Mouse (Mus musculus) mature B cell (primary cell): ENCODE measurements around the gene Vgll4.

Experiments used
- in situ Hi-C: fragments of 300-500 bp; cut with MboI; formaldehyde crosslinking; loops from 2 replicates; pipeline ENCODE4 v1.14.3; 2019

Vgll4 gene

DNA sequence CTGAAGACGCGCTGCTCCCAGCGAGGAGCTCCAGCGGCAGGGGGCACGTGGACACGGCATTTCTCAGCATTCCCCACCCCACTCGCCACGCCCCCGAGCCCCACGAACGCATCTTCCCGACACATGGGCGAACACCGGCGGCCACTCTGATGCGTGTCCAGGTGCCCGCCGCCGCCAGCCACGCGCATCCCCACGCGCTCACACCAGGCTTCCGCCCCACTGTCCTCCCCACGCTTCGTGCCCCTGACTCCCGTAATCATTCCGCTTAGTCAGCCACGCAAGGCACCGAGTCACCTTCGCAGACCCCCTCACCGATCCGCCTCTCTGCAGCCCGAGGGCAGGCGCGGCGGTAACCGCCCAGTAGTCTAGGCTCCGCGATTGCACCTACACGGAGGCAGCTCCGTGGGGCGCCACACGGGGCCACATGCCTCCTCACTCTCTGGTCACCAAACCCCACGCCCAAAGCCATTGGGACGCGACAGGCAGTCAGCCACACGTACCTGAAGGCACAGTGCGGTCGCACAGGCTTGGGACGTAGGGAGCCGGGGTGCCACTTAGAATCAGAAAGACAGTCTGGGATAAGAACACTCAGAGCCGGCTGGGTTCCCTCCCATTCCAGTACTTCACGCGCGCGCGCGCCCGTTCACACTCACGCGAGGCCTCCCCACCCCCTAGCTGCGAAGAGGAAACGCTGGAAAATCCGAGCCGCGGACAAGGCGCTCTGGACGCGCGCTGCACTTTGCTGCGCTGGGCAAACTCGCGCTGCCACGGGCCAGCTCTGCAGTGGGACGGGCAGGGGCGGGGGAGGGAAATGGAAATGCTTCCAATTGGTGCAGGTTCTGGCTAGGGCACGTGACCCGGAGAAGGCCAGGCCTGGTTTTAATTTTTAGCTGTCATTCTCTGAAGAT lies at the start of gene Vgll4:
Vgll4 (minus strand) TSS at position 782 of the 908 bp plus-strand sequence.
- in situ Hi-C loops: no loop called here

DNA sequence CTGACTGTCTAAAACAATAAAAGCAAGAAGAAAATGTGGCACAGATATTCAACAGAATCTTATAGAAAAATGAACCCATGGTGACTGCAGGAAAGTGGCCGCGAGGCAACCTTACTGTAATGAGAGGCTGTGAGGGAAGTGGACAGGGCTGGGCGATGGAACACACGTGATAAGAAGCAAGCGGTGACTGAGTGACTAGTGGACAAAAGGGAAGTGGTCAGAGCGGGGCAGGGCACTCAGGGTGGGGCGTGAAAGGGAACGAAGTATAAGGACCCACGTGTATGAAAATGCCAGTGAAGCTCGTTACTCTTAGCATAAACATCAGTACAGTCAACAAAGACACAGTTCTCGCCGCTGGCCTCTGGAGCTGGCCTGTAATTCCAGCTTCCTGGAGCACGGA lies 45.7 kb upstream of the Vgll4 start:
- in situ Hi-C loops: no loop called here

DNA sequence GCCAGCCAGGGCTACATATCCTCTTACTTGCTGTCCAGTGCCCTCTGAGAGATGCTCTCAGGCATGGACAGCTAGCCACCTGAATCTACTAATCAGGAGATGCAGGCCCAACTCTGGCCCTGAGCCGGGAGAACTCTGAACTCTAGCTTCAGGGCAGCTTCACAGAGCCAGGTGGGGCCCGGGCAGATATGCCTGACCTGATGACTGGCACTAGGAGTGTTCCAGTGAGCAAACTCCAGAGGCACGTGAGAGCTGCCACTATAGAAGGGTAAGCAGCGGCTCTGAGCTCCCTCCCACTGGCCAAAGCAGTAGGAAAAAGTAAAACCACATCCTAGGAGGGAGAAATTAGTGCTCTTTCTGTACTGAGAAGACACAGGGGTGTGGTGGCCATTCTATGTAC lies 43.8 kb upstream of the Vgll4 start:
- in situ Hi-C loops: no loop called here

DNA sequence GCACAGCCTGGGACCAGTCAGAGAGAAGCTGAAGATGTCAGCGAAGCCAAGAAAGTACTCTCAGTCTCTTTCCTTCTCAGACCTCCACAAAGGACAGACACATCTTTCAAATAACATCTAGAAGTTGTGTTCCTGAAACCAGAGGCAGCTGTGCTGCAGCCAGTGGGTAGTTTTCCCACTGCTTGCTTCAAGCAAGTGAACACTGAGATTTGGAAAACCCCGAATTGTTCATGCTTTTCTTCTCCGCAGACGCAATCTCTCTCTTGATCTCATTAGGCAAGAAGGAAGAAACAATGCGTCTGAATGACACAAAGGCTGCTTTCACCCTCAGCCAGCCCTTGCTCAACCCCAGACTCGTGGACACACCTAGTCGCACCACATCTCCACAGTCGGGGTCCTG lies 42.0 kb upstream of the Vgll4 start:
- in situ Hi-C loops: no loop called here

DNA sequence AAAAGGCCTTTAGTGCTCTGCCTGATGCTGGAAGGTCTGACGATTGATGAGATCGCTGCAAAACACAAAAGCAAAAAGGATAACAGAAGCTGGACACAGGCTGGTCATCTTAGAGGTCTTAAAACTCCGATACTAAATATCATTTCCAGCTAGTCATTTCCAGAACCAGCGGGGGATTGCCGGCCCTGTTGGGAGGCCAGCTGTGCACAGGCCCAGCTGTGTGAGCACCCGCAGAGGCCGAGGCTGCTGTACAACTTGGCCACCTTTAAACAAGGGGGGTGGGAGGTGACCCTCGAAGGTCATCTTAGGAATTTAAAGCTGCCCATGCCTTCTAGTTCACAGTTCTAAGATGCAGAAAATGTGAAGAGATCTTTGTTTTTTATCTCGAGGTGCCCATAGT lies 41.0 kb upstream of the Vgll4 start:
- in situ Hi-C loops: no loop called here

DNA sequence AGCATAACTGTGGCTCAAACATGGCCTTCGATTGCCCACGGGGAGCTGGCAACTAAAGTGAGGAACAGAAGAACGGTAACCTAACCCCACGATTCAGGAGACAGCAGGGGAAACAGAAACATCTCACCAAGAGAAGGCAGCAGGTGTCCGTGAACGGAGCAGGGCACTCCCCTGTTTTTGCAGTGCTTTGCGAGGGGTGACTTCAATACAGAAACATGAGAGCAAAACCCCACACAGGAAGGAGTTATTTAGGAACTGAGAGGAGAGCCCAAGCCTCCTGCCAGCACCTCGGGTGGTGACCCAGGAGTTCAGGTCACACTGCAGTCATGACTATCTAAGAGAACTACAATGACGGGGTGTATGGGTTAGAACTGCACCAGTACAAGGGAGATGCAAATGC lies 40.5 kb upstream of the Vgll4 start:
- in situ Hi-C loops: no loop called here

DNA sequence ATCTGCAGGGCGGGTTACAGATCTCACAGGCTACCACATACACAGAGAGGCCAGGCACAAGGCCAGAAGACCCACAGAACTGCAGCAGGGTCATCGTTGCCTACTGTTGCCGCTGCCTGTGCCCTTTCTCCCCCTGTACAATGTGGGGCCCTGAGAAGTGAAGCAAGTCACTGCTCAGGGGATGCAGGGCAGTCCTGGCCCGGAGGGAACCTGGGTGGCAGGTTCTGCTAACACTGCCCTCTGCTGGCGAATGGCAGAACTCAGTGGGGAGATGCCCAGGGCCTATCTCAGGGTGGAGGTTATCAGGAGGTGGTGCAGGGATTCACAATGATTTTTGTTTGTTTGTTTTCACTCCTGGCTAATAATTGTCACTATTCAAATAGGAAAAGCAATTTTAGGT lies 37.9 kb upstream of the Vgll4 start:
- in situ Hi-C loops: loop anchor here (10.0 kb wide), 1 partner anchor 73 kb away; no protein-coding TSS in a partner anchor

DNA sequence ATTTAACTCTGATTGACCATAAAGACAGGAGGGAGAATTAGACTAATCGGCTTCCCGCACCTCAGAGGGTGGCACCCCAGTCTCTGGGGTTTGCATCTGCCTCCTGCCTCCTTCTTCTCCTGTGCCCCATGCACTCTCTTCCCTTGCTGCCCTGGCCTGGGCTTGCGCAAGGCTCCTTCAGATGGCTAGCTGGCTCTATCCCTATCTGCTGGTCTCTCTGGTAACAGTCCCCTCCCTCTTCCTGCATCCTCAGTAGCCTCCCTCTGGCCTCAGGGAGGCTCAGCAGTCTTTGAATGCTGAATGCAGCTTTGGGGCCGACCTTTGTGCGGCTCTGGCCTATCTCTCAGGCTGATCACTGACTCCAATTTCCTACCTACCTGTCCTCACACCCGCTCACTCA lies 37.2 kb upstream of the Vgll4 start:
- in situ Hi-C loops: loop anchor here (10.0 kb wide), 1 partner anchor 72 kb away; no protein-coding TSS in a partner anchor

DNA sequence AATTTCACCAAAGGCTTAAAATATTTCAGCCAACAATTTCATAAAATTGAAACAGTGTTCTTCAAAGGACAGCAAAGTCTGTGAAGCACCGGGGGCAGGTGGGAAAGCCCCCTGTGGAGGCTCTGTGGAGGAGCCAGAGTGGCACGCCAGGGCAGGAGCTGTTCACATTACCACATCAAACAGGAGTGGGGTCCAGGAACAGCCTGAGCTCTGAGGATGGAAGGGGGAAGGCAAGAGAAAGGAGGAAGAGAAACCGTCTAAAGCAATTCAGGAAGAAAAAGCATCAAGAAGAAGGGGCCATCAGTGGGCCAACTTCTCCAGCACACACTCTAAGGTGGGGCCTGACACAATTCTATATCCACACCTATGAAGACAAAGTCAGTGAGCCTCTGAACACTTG lies 36.3 kb upstream of the Vgll4 start:
- in situ Hi-C loops: loop anchor here (10.0 kb wide), 1 partner anchor 71 kb away; no protein-coding TSS in a partner anchor

DNA sequence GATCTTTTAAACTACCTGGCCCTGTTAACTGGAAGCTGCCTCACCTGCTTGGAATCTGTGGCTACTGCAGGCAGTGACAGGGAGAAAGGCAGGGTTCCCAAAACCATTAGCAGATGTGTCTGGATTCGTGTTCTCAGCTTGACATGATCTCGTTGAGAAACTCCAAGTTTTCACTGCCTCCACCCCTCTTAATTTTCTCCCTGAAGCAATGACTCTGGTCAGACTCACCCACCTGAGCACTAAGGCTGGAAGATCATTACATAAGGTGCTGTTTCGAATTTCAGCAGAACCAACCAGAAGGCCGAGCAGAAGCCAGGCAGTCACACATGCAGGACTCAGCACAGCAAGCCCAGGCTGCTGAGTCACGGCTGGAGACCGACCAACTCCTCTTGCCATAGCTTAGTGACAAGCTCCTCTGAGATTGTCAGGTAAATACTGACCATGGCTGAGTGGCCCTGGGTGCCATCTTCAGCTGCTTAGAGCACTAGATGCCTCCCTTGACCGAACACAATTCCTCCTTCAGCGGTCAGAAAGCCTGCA lies 35.6 kb upstream of the Vgll4 start:
- in situ Hi-C loops: loop anchor here (10.0 kb wide), 1 partner anchor 71 kb away; no protein-coding TSS in a partner anchor

DNA sequence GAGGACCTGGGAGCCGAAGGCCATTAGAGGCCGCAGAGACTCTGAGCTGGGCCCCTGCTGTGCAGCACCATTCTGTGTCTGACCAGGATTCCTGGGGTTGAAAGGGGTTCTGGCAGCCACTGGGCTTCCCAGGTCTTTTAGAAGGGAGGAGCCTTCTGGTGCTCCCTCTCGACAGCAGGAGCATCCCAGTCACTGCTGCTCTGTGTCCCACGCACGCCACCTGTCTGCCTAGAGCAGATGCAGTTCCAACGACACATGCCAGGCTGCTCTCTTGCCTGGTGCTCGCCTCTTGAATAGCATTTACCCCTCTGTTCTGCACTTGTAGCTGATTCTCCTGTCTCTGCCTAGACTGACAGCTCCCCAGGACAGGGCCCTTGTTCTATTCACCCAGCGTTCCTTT lies 34.8 kb upstream of the Vgll4 start:
- in situ Hi-C loops: loop anchor here (10.0 kb wide), 1 partner anchor 70 kb away; no protein-coding TSS in a partner anchor

DNA sequence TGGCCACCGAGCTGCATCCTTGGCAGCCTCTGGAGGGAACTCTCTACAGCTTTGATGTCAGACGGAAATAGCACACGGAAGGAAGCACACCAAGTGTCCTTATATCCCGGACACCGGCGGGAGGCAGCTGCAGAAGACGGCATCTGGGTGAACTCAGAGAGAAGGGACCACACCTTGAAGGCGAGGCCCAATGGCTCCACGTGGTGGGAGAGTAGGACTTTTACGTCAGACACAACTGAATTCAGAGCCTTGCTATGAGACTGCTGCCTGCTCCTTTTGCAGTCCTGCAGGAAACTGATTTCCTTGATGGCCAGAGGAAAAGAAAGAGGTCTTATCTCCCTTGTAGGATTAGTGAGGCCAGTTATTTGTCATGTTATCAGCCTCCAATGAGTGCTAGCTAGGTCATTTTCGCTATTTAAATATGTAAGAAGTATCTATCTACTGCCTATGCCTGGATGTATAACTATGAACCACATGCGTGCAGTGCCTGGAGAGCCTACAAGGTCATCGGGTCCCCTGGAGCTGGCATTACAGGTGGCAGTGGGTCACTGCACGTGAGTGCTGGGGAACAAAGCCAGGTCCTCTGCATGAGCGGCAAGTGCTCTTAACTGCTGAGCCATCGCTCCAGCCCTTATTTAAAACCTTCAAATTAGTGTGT lies 28.7 kb upstream of the Vgll4 start:
- in situ Hi-C loops: no loop called here

DNA sequence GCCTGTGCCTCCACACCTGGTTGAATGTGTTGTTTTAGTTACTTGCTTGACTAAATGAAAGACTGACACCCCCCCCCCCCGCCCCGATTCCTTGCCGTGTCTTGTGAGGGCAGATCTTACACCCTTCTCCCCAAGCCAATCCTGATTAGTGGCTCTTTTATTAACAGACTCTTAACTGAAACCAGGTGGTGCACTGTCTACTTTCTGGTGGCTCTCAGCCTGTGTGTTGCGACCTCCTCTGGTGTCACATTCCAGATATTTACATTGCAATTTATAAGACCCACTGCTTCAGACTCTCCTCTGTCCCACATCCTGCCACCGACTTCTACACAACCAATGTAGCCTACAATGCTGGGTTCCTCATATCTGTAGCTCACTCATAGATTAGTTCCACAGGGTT lies 27.7 kb upstream of the Vgll4 start:
- in situ Hi-C loops: no loop called here

DNA sequence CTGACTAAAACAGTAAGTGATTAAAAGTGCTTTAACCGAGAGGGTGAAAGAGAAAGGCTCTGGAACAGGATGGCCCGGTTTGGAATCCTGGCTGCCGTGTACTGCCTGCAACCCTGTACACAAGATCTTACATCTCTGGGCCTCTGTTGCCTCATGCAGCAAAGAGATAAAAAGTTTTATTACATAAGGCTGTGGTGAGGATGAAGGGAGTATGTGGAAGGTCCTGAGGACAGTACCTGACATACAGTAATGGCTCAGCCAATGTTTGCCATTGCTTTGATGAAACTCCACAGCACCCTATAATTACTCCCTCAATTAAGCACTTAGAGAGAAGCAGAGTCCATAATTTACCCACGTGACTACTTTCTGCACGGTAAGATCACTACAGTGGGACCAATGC lies 27.1 kb upstream of the Vgll4 start:
- in situ Hi-C loops: no loop called here

DNA sequence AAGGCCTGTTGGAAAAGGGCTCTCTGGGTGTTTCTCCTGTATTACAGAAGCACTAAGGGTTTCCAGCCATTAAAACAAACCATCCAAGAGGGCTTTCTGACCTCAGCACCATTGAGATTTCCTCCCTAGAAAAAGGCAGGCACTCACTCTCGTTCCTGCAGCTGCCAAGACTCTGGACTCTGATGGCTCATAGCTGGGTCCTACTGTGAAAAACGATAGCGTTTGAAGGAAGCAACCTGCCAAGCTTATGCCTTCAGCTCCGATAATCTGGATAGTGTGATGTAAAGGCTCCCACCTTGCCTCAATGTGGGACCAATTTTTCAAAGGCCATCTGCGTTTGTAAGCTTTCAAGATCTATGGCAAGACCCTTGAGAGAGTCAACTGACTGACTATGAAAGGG lies 24.3 kb upstream of the Vgll4 start:
- in situ Hi-C loops: no loop called here

DNA sequence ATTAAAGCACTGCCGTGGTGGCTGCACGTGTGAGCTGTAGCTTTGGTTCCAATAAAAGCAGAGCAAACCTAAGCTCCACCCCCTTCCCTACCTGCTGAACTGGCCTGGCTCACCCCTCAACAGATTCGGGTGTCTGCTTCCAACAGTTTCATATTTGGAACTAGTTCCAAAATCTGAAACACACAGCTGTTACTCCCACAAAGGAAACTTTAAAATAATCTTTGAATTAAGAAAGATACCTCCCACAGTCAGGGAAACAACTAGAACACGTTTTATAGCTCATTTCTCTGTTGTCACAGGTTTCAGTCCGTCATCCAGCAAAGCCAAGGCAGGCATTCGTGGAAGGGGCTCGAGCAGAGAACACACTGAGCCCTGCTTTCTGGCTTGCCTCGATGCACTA lies 23.9 kb upstream of the Vgll4 start:
- in situ Hi-C loops: no loop called here

DNA sequence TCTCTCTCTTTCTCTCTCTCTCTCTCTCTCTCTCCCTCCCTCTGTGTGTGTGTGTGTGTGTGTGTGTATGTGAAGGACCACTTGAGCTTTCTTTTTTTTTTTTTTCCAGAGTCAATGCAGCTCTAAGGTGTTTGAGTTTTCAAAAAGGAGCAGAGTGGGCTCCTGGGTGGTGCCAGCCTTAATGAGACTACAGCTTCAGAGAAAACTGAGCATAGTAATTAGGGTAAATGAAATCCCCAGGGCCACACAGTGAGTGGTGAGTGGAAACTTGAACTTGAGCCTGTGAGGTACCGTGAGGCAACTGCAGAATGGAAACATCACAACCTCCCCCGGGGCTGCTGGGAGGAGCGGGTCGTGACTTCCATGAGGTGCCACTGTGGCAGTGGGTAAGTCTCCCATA lies 22.1 kb upstream of the Vgll4 start:
- in situ Hi-C loops: no loop called here

DNA sequence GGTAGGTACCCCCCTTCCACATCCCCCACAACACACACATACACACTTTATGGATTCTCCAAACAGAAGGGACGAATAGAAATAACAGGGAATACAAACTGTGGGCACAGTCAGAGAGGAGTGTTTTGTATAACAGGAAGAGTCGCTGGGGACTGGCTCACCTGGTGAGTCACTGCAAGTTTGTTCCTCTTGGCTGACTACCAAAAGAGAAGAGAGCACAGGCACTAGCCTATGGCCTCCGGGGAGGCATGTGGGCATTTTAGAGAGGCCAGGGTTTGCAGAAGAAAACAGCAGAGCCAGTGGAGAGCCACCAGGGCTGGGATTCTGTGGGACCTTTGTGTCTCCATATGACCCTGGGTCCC lies 18.8 kb upstream of the Vgll4 start:
- in situ Hi-C loops: no loop called here

DNA sequence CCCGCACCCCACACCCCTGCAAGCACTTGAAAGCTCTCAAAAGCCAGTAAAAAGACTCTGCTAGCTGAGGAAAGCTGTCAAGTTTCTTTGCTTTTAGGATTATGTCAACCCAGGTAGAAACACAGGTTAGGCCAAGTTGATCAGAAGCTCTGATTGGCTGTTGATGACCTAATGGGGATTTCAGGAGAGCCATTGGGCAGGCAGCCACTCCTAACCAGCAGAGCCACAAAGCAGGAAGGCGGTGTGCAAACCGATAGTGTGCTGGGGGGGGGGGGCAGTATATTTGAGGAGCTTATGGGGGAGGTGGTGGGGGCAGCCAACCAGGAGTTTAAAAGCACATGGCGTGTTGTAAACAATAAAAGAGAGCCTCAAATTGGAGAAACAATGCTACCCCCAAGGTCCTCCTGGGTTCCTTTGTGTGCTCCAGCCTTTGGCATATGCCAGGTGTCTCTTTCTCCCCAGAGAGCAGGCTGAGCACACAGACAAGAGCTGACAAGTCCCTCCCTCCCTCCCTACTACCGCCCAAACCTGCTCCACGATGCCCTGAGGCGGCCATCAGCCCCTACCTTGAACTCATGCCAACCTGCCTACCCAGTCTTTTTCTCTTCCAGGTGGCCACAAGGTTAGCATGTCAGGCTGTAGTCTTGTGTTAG lies 18.3 kb upstream of the Vgll4 start:
- in situ Hi-C loops: no loop called here

DNA sequence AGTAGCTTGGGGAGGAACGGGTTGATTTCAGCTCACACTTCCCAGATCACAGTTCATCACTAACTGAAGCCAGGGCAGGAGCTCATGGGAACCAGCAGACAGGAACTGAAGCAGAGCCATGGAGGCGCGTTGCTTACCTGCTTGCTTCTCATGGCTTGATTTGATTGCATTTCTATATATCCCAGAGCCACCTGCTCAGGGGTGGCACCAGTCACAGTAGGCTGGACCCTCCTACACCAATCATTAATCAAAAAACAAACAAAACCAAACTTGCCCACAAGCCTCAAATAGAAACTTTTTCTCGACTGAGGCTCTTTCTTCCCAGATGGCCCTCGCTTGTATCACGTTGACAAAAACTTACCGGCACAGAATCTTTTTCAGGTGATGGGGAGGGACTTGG lies 12.9 kb upstream of the Vgll4 start:
- in situ Hi-C loops: no loop called here

DNA sequence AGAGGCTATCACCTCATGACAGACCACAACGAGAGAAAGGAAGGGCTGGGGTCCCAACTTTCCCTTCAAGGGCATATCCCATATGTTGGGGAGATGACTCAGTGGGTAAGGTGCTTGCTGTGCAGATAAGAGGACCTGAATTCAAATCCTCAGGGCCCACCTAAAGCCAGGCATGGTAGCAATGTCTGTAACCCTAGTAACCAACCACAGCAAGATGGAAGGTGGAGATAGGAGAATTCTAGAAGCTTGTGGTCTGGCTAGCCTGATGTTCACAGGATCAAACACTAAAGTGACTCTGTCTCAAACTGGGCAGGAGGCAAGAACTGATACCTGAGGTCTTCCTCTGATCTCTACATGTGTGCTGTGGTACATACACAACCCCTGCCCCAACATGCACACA lies 9.9 kb upstream of the Vgll4 start:
- in situ Hi-C loops: no loop called here

DNA sequence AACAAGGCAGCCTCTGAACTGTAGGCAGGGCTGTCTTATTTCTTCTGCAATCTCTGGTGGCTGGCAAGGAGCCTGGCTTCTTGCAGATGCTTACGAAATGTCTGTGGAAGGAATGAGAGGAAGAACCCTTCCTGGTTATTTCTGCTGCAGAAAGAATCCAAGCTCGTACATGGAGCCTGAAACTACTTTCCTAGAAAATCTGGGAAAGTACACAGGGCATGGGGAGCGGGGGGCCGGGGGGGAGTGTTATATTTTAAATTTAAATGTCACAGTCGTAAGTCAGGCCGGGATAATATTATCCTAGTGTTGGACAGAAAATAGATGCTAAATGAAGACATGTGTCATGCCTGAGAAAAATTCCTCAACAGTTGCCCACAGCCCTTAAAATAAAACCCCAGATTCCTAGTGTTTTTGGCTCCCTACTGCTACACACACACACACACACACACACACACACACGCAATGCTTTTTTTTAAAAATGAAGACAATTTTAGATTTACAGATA lies 7.2 kb upstream of the Vgll4 start:
- in situ Hi-C loops: no loop called here
